Mouse (Mus musculus) limb, embryonic 14.5 days (tissue): ENCODE measurements around the gene Lpcat4. TPM values are rescaled to one million over a fixed set of nuclear protein-coding genes. Genes with fewer than 3 reads are reported as not detected.

Experiments used
- ATAC-seq: fragments of 200-750 bp; cut with Nextera tagmentation; 2 replicates; pipeline ENCODE4 v1.8.0; 2017; ENCODE audit warnings: low read depth, moderate number of reproducible peaks, moderate TSS enrichment; ENCODE audit not compliant: low FRiP score
- DNase-seq: peaks from one replicate; pipeline ENCODE4 v3.0.0-alpha.2; 2015; ENCODE audit warnings: low spot score
- H3K27ac ChIP-seq: fragments of 300-500 bp; sonication (generic); replicated peaks from 2 replicates; pipeline ENCODE4 v1.5.1; 2014; ENCODE audit warnings: low read depth, mild to moderate bottlenecking, low read length, moderate library complexity, mixed read lengths
- H3K27me3 ChIP-seq: fragments of 300-500 bp; sonication (generic); 2 replicates; pipeline ENCODE4 v1.6.1; 2014; ENCODE audit warnings: low read length, mixed read lengths; ENCODE audit not compliant: control insufficient read depth, insufficient read depth
- H3K36me3 ChIP-seq: fragments of 300-500 bp; sonication (generic); 2 replicates; pipeline ENCODE4 v1.6.1; 2014; ENCODE audit warnings: mild to moderate bottlenecking, low read length, moderate library complexity, mixed read lengths; ENCODE audit not compliant: control insufficient read depth, insufficient read depth
- H3K4me1 ChIP-seq: fragments of 300-500 bp; sonication (generic); 2 replicates; pipeline ENCODE4 v1.6.1; 2014; ENCODE audit warnings: antibody characterized with exemption, low read length, mixed read lengths; ENCODE audit not compliant: control insufficient read depth, insufficient read depth
- H3K4me2 ChIP-seq: fragments of 300-500 bp; sonication (generic); replicated peaks from 2 replicates; pipeline ENCODE4 v1.6.1; 2014; ENCODE audit warnings: low read depth, mild to moderate bottlenecking, low read length, moderate library complexity; ENCODE audit not compliant: severe bottlenecking
- H3K4me3 ChIP-seq: fragments of 300-500 bp; sonication (generic); replicated peaks from 2 replicates; pipeline ENCODE4 v1.5.1; 2014; ENCODE audit warnings: low read length
- H3K9ac ChIP-seq: fragments of 300-500 bp; sonication (generic); 2 replicates; pipeline ENCODE4 v1.6.1; 2014; ENCODE audit warnings: mild to moderate bottlenecking, low read depth, low read length, moderate library complexity; ENCODE audit not compliant: severe bottlenecking
- H3K9me3 ChIP-seq: fragments of 300-500 bp; sonication (generic); 2 replicates; pipeline ENCODE4 v1.6.1; 2016; ENCODE audit warnings: low read length; ENCODE audit not compliant: control insufficient read depth
- POLR2A ChIP-seq: fragments of 200-500 bp; IDR thresholded peaks from 2 replicates; pipeline ENCODE4 v1.8.0; 2012; ENCODE audit warnings: inconsistent platforms, mild to moderate bottlenecking, moderate library complexity, borderline replicate concordance; ENCODE audit not compliant: insufficient read depth, insufficient read length; ENCODE audit errors: extremely low read depth
- WGBS: fragments of 180-500 bp; shearing (Covaris S2); extraction: QIAGEN DNeasy Blood & Tissue Kit; methylation state at CpG from one replicate; pipeline ENCODE4 v1.1.7; 2014; 5-methylcytosine and 5-hydroxymethylcytosine counted together
- polyA plus RNA-seq, 2 experiments: library from polyadenylated mRNA; depleted of rRNA in 1 of 2; stranded (reverse) in 1 of 2; unstranded in 1 of 2; fragments of >200 nt; fragmentation: Nextera tagmentation in 1 of 2; extraction: Ambion mirVana in 1 of 2; gene quantifications; 2 replicates each; pipeline versions ENCODE4 v1.2.1 to v1.2.3; 2012 to 2014

Lpcat4 gene
- polyA plus RNA-seq, 2 experiments, result 20.9 to 39.9 TPM

DNA sequence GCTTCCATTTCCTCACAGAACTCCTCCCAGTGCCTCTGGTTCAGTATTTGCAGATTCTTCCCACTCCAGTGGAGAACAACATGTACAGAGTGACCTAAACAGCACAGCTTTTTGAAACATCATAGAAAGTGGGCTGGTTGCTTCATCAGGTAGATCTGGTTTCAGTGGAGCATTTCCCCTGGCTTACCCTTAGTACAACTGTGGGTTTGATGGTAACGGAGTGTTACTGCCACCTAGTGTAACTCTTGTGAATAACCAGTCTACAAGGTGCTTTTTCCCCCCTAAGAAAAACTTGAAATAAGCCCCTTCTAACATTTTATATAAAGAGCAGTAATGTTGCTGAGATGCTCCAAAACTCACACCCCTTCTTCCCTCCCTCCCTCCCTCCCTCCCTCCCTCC, 23.3 kb upstream of the Lpcat4 start:
- WGBS, result 7% methylated on average over 1 of the region's 1 CpGs
- H3K4me3 ChIP-seq, result no peak overlapping the region
- ATAC-seq (0 out of 2 replicates have a peak, but pooled peaks have one; percentile 34), DNase-seq (peak; percentile 60)
- no peak for TF ChIP-seq POLR2A
- H3K27ac ChIP-seq, result no peak overlapping the region
- no peaks in the 10 kb centered on the region for H3K9me3 ChIP-seq
- no peak overlapping the region for H3K9ac ChIP-seq
- no peaks in the 10 kb centered on the region for H3K27me3 ChIP-seq
- H3K36me3 ChIP-seq, result no peaks in the 10 kb centered on the region
- no peak overlapping the region for H3K4me2 ChIP-seq
- H3K4me1 ChIP-seq, result no peaks in the 10 kb centered on the region

DNA sequence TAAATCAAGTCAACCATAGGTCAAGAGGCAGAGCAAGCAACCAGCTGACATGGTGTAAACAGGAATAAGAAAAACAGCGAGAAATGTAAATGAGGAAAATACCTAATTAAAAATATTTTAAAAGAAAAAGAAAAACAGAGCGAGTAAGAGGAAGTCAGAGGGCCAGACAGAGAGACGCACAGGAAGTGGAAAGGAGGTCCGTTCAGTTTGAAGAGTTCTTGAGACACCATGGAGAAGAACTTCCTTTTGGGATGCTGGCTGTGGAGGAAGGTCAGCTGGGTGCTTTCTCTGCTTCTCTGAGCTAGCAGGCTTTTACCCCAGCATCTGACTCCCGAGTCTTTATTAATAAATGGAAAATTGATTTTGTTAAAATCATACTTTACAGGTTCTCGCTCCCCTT, 21.7 kb upstream of the Lpcat4 start:
- no peak for ATAC-seq
- Histone ChIP-seq H3K27me3 (no peaks in the 10 kb centered on the region), H3K27ac (no peak overlapping the region), H3K36me3 (no peaks in the 10 kb centered on the region), H3K4me1 (no peaks in the 10 kb centered on the region), H3K9me3 (no peaks in the 10 kb centered on the region), H3K4me2 (no peak overlapping the region), H3K4me3 (no peak overlapping the region), H3K9ac (no peak overlapping the region)
- WGBS, result 77% methylated on average over 6 of the region's 6 CpGs
- no peak for DNase-seq
- TF ChIP-seq POLR2A, result no peak

GRCm38 (mm10) chr2:112220880-112221279, 18.4 kb upstream of the Lpcat4 start:
- Histone ChIP-seq H3K4me1 (no peaks in the 10 kb centered on the region), H3K4me2 (no peak overlapping the region), H3K9me3 (no peaks in the 10 kb centered on the region), H3K27ac (no peak overlapping the region), H3K4me3 (no peak overlapping the region), H3K36me3 (no peaks in the 10 kb centered on the region), H3K27me3 (no peaks in the 10 kb centered on the region), H3K9ac (no peak overlapping the region)
- no peak for TF ChIP-seq POLR2A
- no peak for ATAC-seq
- no peak for DNase-seq
- 94% methylated on average over 5 of the region's 5 CpGs for WGBS

DNA sequence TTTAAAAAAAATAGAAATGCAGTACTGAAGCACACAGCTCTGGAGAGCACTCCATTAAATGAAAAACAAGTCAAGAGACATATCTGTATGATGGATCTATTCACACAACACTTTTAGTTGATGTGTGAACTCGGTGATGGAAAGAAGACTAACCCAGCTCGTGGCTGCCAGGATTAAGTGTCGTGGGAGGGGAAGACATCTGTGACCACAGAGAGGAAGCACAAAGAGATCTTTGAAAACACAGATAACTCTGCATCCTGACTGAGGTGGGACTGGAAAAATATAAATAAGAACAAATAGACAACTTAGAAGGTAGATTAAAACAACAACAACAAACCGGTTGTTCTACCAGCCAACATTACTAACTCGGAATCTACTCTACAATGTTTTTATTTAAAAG, 16.7 kb upstream of the Lpcat4 start:
- Histone ChIP-seq H3K9me3 (no peaks in the 10 kb centered on the region), H3K4me1 (no peaks in the 10 kb centered on the region), H3K36me3 (no peaks in the 10 kb centered on the region), H3K9ac (no peak overlapping the region), H3K4me2 (no peak overlapping the region), H3K27me3 (no peaks in the 10 kb centered on the region), H3K4me3 (no peak overlapping the region), H3K27ac (no peak overlapping the region)
- TF ChIP-seq POLR2A, result no peak
- no peak for DNase-seq
- 86% methylated on average over 5 of the region's 5 CpGs for WGBS
- ATAC-seq, result no peak

DNA sequence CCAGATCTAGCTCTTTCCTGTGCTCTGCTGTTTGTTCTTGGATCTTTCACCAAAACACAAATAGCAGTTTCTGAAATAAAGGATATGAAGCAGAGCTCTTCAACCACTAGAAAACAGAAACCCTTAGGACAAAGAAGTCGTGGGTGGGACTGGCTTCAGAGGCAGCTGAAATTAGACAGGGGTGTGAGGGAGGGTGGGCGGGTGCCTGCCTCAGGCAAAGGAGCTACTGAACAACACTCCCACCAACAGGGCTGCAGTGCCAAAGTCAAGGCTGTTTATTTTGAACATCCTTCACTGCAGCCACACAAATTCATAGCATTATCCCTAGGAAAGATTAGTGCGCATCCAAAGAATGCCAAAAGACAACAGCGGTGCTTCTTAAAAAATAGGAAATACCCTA, 14.9 kb upstream of the Lpcat4 start:
- Histone ChIP-seq H3K36me3 (no peaks in the 10 kb centered on the region), H3K27me3 (no peaks in the 10 kb centered on the region), H3K4me1 (no peaks in the 10 kb centered on the region), H3K4me3 (no peak overlapping the region), H3K4me2 (no peak overlapping the region), H3K9ac (no peak overlapping the region), H3K27ac (no peak overlapping the region), H3K9me3 (no peaks in the 10 kb centered on the region)
- DNase-seq (no peak), ATAC-seq (no peak)
- no peak for TF ChIP-seq POLR2A
- 56% methylated on average over 4 of the region's 4 CpGs for WGBS

DNA sequence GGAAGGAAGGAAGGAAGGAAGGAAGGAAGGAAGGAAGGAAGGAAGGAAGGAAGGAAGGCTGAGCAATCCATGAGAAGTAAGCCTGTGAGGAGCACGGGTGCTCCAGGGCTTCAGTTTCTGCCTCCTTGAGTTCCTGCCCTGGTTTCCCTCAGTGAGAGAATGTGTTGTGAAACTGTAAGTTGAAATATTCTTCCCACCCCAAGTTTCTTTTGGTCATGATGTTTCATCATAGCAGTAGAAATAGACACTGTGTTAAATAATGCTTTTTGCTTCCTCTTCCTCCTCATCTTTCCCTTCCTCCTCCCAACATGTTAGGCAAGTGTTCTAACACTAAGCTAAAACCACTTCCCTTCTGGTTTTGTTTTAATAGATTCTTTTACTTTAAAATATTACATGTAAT, 6.6 kb upstream of the Lpcat4 start:
- no peaks in the 10 kb centered on the region for H3K27me3 ChIP-seq
- H3K27ac ChIP-seq, result no peak overlapping the region
- no peak overlapping the region for H3K9ac ChIP-seq
- no peaks in the 10 kb centered on the region for H3K9me3 ChIP-seq
- H3K36me3 ChIP-seq, result no peaks in the 10 kb centered on the region
- no peak overlapping the region for H3K4me3 ChIP-seq
- H3K4me1 ChIP-seq, result no peaks in the 10 kb centered on the region
- no peak for TF ChIP-seq POLR2A
- ATAC-seq (no peak), DNase-seq (no peak)
- WGBS, result 64% methylated on average over 1 of the region's 1 CpGs
- H3K4me2 ChIP-seq, result no peak overlapping the region
